Mouse (Mus musculus) stomach, embryonic 16.5 days (tissue): Measurements from ENCODE around the gene Gpr35. TPM values are rescaled to one million over a fixed set of nuclear protein-coding genes. Genes with fewer than 3 reads are reported as not detected.

Experiments used
- polyA plus RNA-seq: library from polyadenylated mRNA; unstranded; fragments of >200 nt; fragmentation: Nextera tagmentation; extraction: Ambion mirVana; gene quantifications from 2 replicates; pipeline ENCODE4 v1.2.1, GENCODE M21; 2015

The Gpr35 gene
- polyA plus RNA-seq, 1 experiment from 2014 or later = 8.7 TPM

Other genes with a start within 250 kb of the Gpr35 start
- 36.2 and 39.3 TPM in 2 replicates for gene Gpc1, start 119.2 kb upstream of the Gpr35 start, polyA plus RNA-seq
- gene Ankmy1, start 48.0 kb upstream of the Gpr35 start, polyA plus RNA-seq = 0.23 and 0.42 TPM in 2 replicates
- gene Dusp28, start 43.9 kb upstream of the Gpr35 start, polyA plus RNA-seq = 11.4 and 11.9 TPM in 2 replicates
- 15.0 and 16.1 TPM in 2 replicates for gene Rnpepl1, start 40.1 kb upstream of the Gpr35 start, polyA plus RNA-seq
- gene Capn10, start 16.5 kb upstream of the Gpr35 start, polyA plus RNA-seq = 35.7 and 36.0 TPM in 2 replicates
- 11.4 and 15.0 TPM in 2 replicates for gene Aqp12, start 55.5 kb downstream of the Gpr35 start, polyA plus RNA-seq
- gene Kif1a, start 151.1 kb downstream of the Gpr35 start, polyA plus RNA-seq = 10.6 and 16.5 TPM in 2 replicates
- gene Agxt, start 184.4 kb downstream of the Gpr35 start, polyA plus RNA-seq = 0.47 and 0.53 TPM in 2 replicates
- 17.7 and 32.8 TPM in 2 replicates for gene 2310007B03Rik, start 210.1 kb downstream of the Gpr35 start, polyA plus RNA-seq
- gene Crocc2, start 217.9 kb downstream of the Gpr35 start, polyA plus RNA-seq = 0.18 and 0.24 TPM in 2 replicates